Mouse (Mus musculus) neural tube, embryonic 15.5 days (tissue): ENCODE measurements around the gene Mybpc1. TPM values are rescaled to one million over a fixed set of nuclear protein-coding genes. Genes with fewer than 3 reads are reported as not detected.
"Not testable (repeated sequence)": the region's sequence is repeated elsewhere in the genome, so short reads cannot be mapped to it uniquely, and the experiment has no call there.

Experiments used
- ATAC-seq: fragments of 200-750 bp; cut with Nextera tagmentation; 2 replicates; pipeline ENCODE4 v1.8.0; 2017; ENCODE audit warnings: mild to moderate bottlenecking, moderate TSS enrichment, moderate library complexity; ENCODE audit not compliant: low FRiP score
- H3K27ac ChIP-seq: fragments of 300-500 bp; sonication (generic); replicated peaks from 2 replicates; pipeline ENCODE4 v1.5.1; 2015; ENCODE audit warnings: mild to moderate bottlenecking, inconsistent platforms
- H3K27me3 ChIP-seq: fragments of 300-500 bp; sonication (generic); replicated peaks from 2 replicates; pipeline ENCODE4 v1.6.1; 2015; ENCODE audit warnings: inconsistent platforms
- H3K36me3 ChIP-seq: fragments of 300-500 bp; sonication (generic); 2 replicates; pipeline ENCODE4 v1.6.1; 2015; ENCODE audit warnings: inconsistent platforms
- H3K4me1 ChIP-seq: fragments of 300-500 bp; sonication (generic); 2 replicates; pipeline ENCODE4 v1.6.1; 2015; ENCODE audit warnings: inconsistent platforms
- H3K4me2 ChIP-seq: fragments of 300-500 bp; sonication (generic); 2 replicates; pipeline ENCODE4 v1.6.1; 2015; ENCODE audit warnings: inconsistent platforms, mild to moderate bottlenecking, moderate library complexity
- H3K4me3 ChIP-seq: fragments of 300-500 bp; sonication (generic); replicated peaks from 2 replicates; pipeline ENCODE4 v1.5.1; 2015; ENCODE audit warnings: mild to moderate bottlenecking, inconsistent platforms
- H3K9ac ChIP-seq: fragments of 300-500 bp; sonication (generic); replicated peaks from 2 replicates; pipeline ENCODE4 v1.6.1; 2015; ENCODE audit warnings: mild to moderate bottlenecking, inconsistent platforms
- H3K9me3 ChIP-seq: fragments of 300-500 bp; sonication (generic); replicated peaks from 2 replicates; pipeline ENCODE4 v1.6.1; 2016; ENCODE audit warnings: inconsistent platforms
- WGBS: fragments of 180-500 bp; shearing (Covaris S2); methylation state at CpG from one replicate; pipeline ENCODE4 v1.1.7; 2015; ENCODE audit warnings: mixed read lengths; 5-methylcytosine and 5-hydroxymethylcytosine counted together
- polyA plus RNA-seq: library from polyadenylated mRNA; unstranded; fragments of >200 nt; fragmentation: Nextera tagmentation; extraction: Ambion mirVana; gene quantifications from 2 replicates; pipeline ENCODE4 v1.2.1, GENCODE M21; 2015

The Mybpc1 gene
- polyA plus RNA-seq, 1 experiment from 2014 or later: 12.6 TPM

GRCm38 (mm10) chr10:88488629-88489028 lies 116.3 kb downstream of the Mybpc1 start:
- Histone ChIP-seq H3K27me3 (no peaks in the 10 kb centered on the region), H3K4me1 (peaks cover 7% of the 10 kb centered on the region; the same call in 1 of the 2 replicates), H3K27ac (no peak overlapping the region), H3K4me3 (no peak overlapping the region), H3K9me3 (no peaks in the 10 kb centered on the region), H3K9ac (no peak overlapping the region), H3K36me3 (peaks cover 11% of the 10 kb centered on the region; the same call in 1 of the 2 replicates), H3K4me2 (no peak overlapping the region)
- no peak for ATAC-seq
- 91% methylated on average over 5 of the region's 5 CpGs for WGBS

GRCm38 (mm10) chr10:88482866-88483265 lies 122.1 kb downstream of the Mybpc1 start:
- H3K27ac ChIP-seq, H3K4me3 ChIP-seq, H3K36me3 ChIP-seq, H3K9ac ChIP-seq, ATAC-seq, H3K4me2 ChIP-seq, H3K9me3 ChIP-seq, H3K27me3 ChIP-seq, H3K4me1 ChIP-seq: not testable (repeated sequence)
- 93% methylated on average over 10 of the region's 10 CpGs for WGBS

Other genes starting within 250 kb of the Mybpc1 start
- gene Dram1, start 226.1 kb downstream of the Mybpc1 start, polyA plus RNA-seq: 0.87 and 1.8 TPM in 2 replicates
- gene Gnptab, start 226.0 kb downstream of the Mybpc1 start, polyA plus RNA-seq: 16.5 and 19.6 TPM in 2 replicates
- 0.50 TPM in 1 of 2 replicates, not detected in the other for gene Sycp3, start 145.6 kb downstream of the Mybpc1 start, polyA plus RNA-seq
- 23.1 and 23.9 TPM in 2 replicates for gene Chpt1, start 101.1 kb downstream of the Mybpc1 start, polyA plus RNA-seq
- gene Spic, start 79.9 kb upstream of the Mybpc1 start, polyA plus RNA-seq: 0.74 TPM in 1 of 2 replicates, not detected in the other
- 162 and 164 TPM in 2 replicates for gene Arl1, start 125.7 kb upstream of the Mybpc1 start, polyA plus RNA-seq
- 8.2 and 11.3 TPM in 2 replicates for gene Utp20, start 221.7 kb upstream of the Mybpc1 start, polyA plus RNA-seq